Mouse (Mus musculus) left cerebral cortex, postnatal 25 days (tissue): ENCODE measurements at regions not wholly inside any gene's neighbourhood (a gene's known extent, or its start where the extent isn't known, plus 50 kb on each side); places are given as distances from the start of the nearest gene placed in this dataset.
"Not testable (repeated sequence)": the region's sequence is repeated elsewhere in the genome, so short reads cannot be mapped to it uniquely, and the experiment has no call there.

ENCODE experiments used
- DNase-seq, 2 experiments: peaks; one replicate each; pipeline ENCODE4 v3.0.0; 2022; ENCODE audit warnings: low spot score in 2 of 2, mixed read lengths in 1 of 2
- intact Hi-C: fragments of 180-260 bp; cut with DNase I; formaldehyde crosslinking; loops from one replicate; pipeline ENCODE4 v1.15.1; 2025

GRCm38 (mm10) chr11:12913401-12913800 lies 448.6 kb upstream of the Cobl start:
- intact Hi-C loops, DNase-seq: not testable (repeated sequence)

GRCm38 (mm10) chr11:12873712-12874111 lies 409.0 kb upstream of the Cobl start:
- DNase-seq: no peak
- intact Hi-C loops: no loop called here

GRCm38 (mm10) chr11:12872802-12873201 lies 408.0 kb upstream of the Cobl start:
- intact Hi-C loops: no loop called here
- DNase-seq: no peak

- no peak for DNase-seq
- intact Hi-C loops: no loop called here
Measured at GRCm38 (mm10) chr11:12872399-12872798, 407.6 kb upstream of the Cobl start.

- DNase-seq: no peak
- intact Hi-C loops: no loop called here
Measured at GRCm38 (mm10) chr11:12867541-12867940, 402.8 kb upstream of the Cobl start.

GRCm38 (mm10) chr11:12865034-12865620 lies 400.4 kb upstream of the Cobl start:
- intact Hi-C loops: no loop called here
- DNase-seq: no peak

GRCm38 (mm10) chr11:12859344-12859930 lies 394.7 kb upstream of the Cobl start:
- intact Hi-C loops: no loop called here

GRCm38 (mm10) chr11:12858274-12858884 lies 393.6 kb upstream of the Cobl start:
- no peak for DNase-seq
- intact Hi-C loops: no loop called here

More at GRCm38 (mm10) chr11:12859344-12859930, 394.7 kb upstream of the Cobl start:
- no peak for DNase-seq

- intact Hi-C loops: no loop called here
- no peak for DNase-seq
Measured at GRCm38 (mm10) chr11:12857358-12858199, 392.8 kb upstream of the Cobl start.

GRCm38 (mm10) chr11:12847793-12848192 lies 383.0 kb upstream of the Cobl start:
- intact Hi-C loops: no loop called here
- DNase-seq: no peak

- intact Hi-C loops: no loop called here
- DNase-seq: peak in 1 of 2 experiments; percentile 85
Measured at GRCm38 (mm10) chr11:12843631-12844423, 379.1 kb upstream of the Cobl start.

GRCm38 (mm10) chr11:12841393-12841792 lies 376.6 kb upstream of the Cobl start:
- no peak for DNase-seq
- intact Hi-C loops: no loop called here

GRCm38 (mm10) chr11:12837920-12838319 lies 373.2 kb upstream of the Cobl start:
- intact Hi-C loops: loop anchor here (5.0 kb wide), 1 partner anchor 96 kb away; no protein-coding TSS in a partner anchor
- DNase-seq: peak in 1 of 2 experiments; percentile 32

- no peak for DNase-seq
- intact Hi-C loops: loop anchor here (5.0 kb wide), 1 partner anchor 95 kb away; no protein-coding TSS in a partner anchor
Measured at GRCm38 (mm10) chr11:12837387-12837786, 372.6 kb upstream of the Cobl start.

- DNase-seq: peak in 1 of 2 experiments; percentile 75
- intact Hi-C loops: loop anchor here (5.0 kb wide), 1 partner anchor 94 kb away; no protein-coding TSS in a partner anchor
Measured at GRCm38 (mm10) chr11:12836387-12836786, 371.6 kb upstream of the Cobl start.

- no peak for DNase-seq
- intact Hi-C loops: loop anchor here (5.0 kb wide), 1 partner anchor 70 kb away; no protein-coding TSS in a partner anchor
Measured at GRCm38 (mm10) chr11:12812021-12812420, 347.3 kb upstream of the Cobl start.

- intact Hi-C loops: loop anchor here (5.0 kb wide), 1 partner anchor 69 kb away; no protein-coding TSS in a partner anchor
- DNase-seq: peak; percentile 81 to 94
Measured at GRCm38 (mm10) chr11:12810949-12811881, 346.5 kb upstream of the Cobl start.
